24 mouse cellular contexts compared by ENCODE assay signal in genomic region chr4:109341222-109341621, GRCm38 (mm10).
DNase-seq lines count a peak whose midpoint lies in the region; ATAC-seq and TF ChIP-seq lines count a peak whose summit lies in the region.
"Had no signal": no experiment of that assay in that cellular context is flagged by ENCODE, and none has a peak within 500 bp of the region (broad histone marks: within the 10 kb centered on the region; RNA-seq: fewer than 3 reads in every experiment).

No protein-coding gene starts in this region.

- H3K27me3 ChIP-seq in forebrain, postnatal 0 days (ENCODE audit: insufficient read depth, low read length), result no peaks in the 10 kb centered on the region
- H3K27me3 ChIP-seq in forebrain, embryonic 12.5 days, result no peaks in the 10 kb centered on the region
- H3K27me3 ChIP-seq in hindbrain, embryonic 16.5 days (replicated peaks; ENCODE audit: control insufficient read depth, insufficient read depth, low read length), result no peaks in the 10 kb centered on the region
- H3K27me3 ChIP-seq in hindbrain, embryonic 10.5 days (ENCODE audit: insufficient read depth, poor library complexity, severe bottlenecking), result no peaks in the 10 kb centered on the region
- H3K27me3 ChIP-seq: CH12.LX; liver, embryonic 12.5 days; megakaryocyte, embryonic 14.5 days; stomach, embryonic 15.5 days had no signal

- DNase-seq in forebrain, postnatal 0 days, result peak; percentile 25
- no peak for DNase-seq in hindbrain, embryonic 10.5 days (ENCODE audit: low spot score)
- DNase-seq in layer of hippocampus, adult 2 months (ENCODE audit: low spot score in 2 of 2), result peak in 1 of 2 experiments; percentile 34
- no peak for DNase-seq in layer of hippocampus, postnatal 10 days (ENCODE audit: low spot score in 2 of 2)
- DNase-seq in right cerebral cortex, adult 18-20 months, result peak; percentile 11
- DNase-seq in right cerebral cortex, postnatal 25 days, result no peak
- DNase-seq: adrenal gland, postnatal 10 days; cerebellum, adult 11 months; cerebellum, adult 9-10 months; cerebellum, postnatal 36 days; kidney, adult 9 months; kidney, postnatal 14 days; left cerebral cortex, postnatal 4 days; liver, postnatal 0 days; lung, postnatal 36 days; right cerebral cortex, postnatal 14 days had no signal

- H3K36me3 ChIP-seq in forebrain, postnatal 0 days (ENCODE audit: insufficient read depth), result no peaks in the 10 kb centered on the region
- no peaks in the 10 kb centered on the region for H3K36me3 ChIP-seq in forebrain, embryonic 12.5 days (replicated peaks)
- H3K36me3 ChIP-seq in hindbrain, embryonic 16.5 days (ENCODE audit: control insufficient read depth, insufficient read depth, low read length), result no peaks in the 10 kb centered on the region
- H3K36me3 ChIP-seq in hindbrain, embryonic 10.5 days, result no peaks in the 10 kb centered on the region
- H3K36me3 ChIP-seq: stomach, embryonic 15.5 days had no signal

- H3K27ac ChIP-seq in forebrain, postnatal 0 days (ENCODE audit: low read depth, low read length), result 0 out of 2 replicates have a peak overlapping the region, but pooled peaks have one; percentile 15
- no peak overlapping the region for H3K27ac ChIP-seq in forebrain, embryonic 12.5 days
- 0 out of 2 replicates have a peak overlapping the region, but pooled peaks have one; percentile 1 for H3K27ac ChIP-seq in hindbrain, embryonic 16.5 days (ENCODE audit: low read depth, low read length)
- H3K27ac ChIP-seq in hindbrain, embryonic 10.5 days, result no peak overlapping the region
- peak overlapping the region; percentile 85 for H3K27ac ChIP-seq in layer of hippocampus, adult 2 months
- H3K27ac ChIP-seq: liver, embryonic 12.5 days; stomach, embryonic 15.5 days had no signal

- WGBS in forebrain, postnatal 0 days, result 63% methylated on average over 1 of the region's 1 CpGs
- WGBS in forebrain, embryonic 12.5 days, result 65% methylated on average over 1 of the region's 1 CpGs
- 64% methylated on average over 1 of the region's 1 CpGs for WGBS in hindbrain, embryonic 16.5 days
- WGBS in hindbrain, embryonic 10.5 days, result 77% methylated on average over 1 of the region's 1 CpGs

- H3K9me3 ChIP-seq in forebrain, postnatal 0 days (ENCODE audit: low read length), result no peaks in the 10 kb centered on the region
- no peaks in the 10 kb centered on the region for H3K9me3 ChIP-seq in forebrain, embryonic 12.5 days
- no peaks in the 10 kb centered on the region for H3K9me3 ChIP-seq in hindbrain, embryonic 16.5 days (ENCODE audit: control insufficient read depth, low read length)
- H3K9me3 ChIP-seq in hindbrain, embryonic 10.5 days, result no peaks in the 10 kb centered on the region
- H3K9me3 ChIP-seq: liver, embryonic 12.5 days; megakaryocyte, embryonic 14.5 days; stomach, embryonic 15.5 days had no signal

- H3K4me1 ChIP-seq in forebrain, postnatal 0 days (ENCODE audit: insufficient read depth), result no peaks in the 10 kb centered on the region
- no peaks in the 10 kb centered on the region; the same call in 1 of the 2 replicates for H3K4me1 ChIP-seq in forebrain, embryonic 12.5 days
- peaks cover 5% of the 10 kb centered on the region for H3K4me1 ChIP-seq in hindbrain, embryonic 16.5 days (ENCODE audit: control insufficient read depth, insufficient read depth, low read depth, low read length)
- H3K4me1 ChIP-seq in hindbrain, embryonic 10.5 days (replicated peaks), result no peaks in the 10 kb centered on the region
- H3K4me1 ChIP-seq: liver, embryonic 12.5 days; stomach, embryonic 15.5 days had no signal

- TF ChIP-seq CTCF in forebrain, postnatal 0 days (IDR thresholded peaks at IDR 0.05; ENCODE audit: low read depth), result no peak
- TF ChIP-seq CTCF in layer of hippocampus, adult 2 months (conservative IDR thresholded peaks at IDR 0.05), result no peak

- no peak overlapping the region for H3K9ac ChIP-seq in forebrain, postnatal 0 days
- no peak overlapping the region for H3K9ac ChIP-seq in forebrain, embryonic 12.5 days
- no peak overlapping the region for H3K9ac ChIP-seq in hindbrain, embryonic 16.5 days (ENCODE audit: low read depth, low read length)
- H3K9ac ChIP-seq: liver, embryonic 12.5 days; liver, postnatal 0 days; stomach, embryonic 15.5 days had no signal

- no peak overlapping the region for H3K4me2 ChIP-seq in forebrain, postnatal 0 days (ENCODE audit: low read depth)
- H3K4me2 ChIP-seq in forebrain, embryonic 12.5 days, result no peak overlapping the region
- H3K4me2 ChIP-seq in hindbrain, embryonic 16.5 days (ENCODE audit: low read length), result no peak overlapping the region
- H3K4me2 ChIP-seq: liver, embryonic 12.5 days; stomach, embryonic 15.5 days had no signal

- no peak for ATAC-seq in forebrain, postnatal 0 days
- no peak for ATAC-seq in forebrain, embryonic 12.5 days (ENCODE audit: low FRiP score)
- no peak for ATAC-seq in hindbrain, embryonic 16.5 days
- ATAC-seq: forebrain, embryonic 14.5 days; intestine, embryonic 16.5 days; liver, embryonic 12.5 days; liver, postnatal 0 days had no signal

- no peak overlapping the region for H3K4me3 ChIP-seq in forebrain, postnatal 0 days (ENCODE audit: low read depth, low read length)
- H3K4me3 ChIP-seq in forebrain, embryonic 12.5 days (replicated peaks), result no peak overlapping the region
- H3K4me3 ChIP-seq in hindbrain, embryonic 16.5 days (ENCODE audit: low read length), result no peak overlapping the region
- no peak overlapping the region for H3K4me3 ChIP-seq in hindbrain, embryonic 10.5 days
- no peak overlapping the region for H3K4me3 ChIP-seq in layer of hippocampus, adult 2 months
- H3K4me3 ChIP-seq: liver, embryonic 12.5 days; megakaryocyte, embryonic 14.5 days; stomach, embryonic 15.5 days had no signal

Comparison
In these comparisons a context has a peak if more than half of its experiments do, and no peak if none do; other contexts are left out.
1. DNase-seq: peak in forebrain, postnatal 0 days (single experiment) and right cerebral cortex, adult 18-20 months (single experiment); none in hindbrain, embryonic 10.5 days (single experiment), layer of hippocampus, postnatal 10 days (0 of 2) and right cerebral cortex, postnatal 25 days (single experiment).
2. H3K27ac ChIP-seq: peak in forebrain, postnatal 0 days (single experiment), hindbrain, embryonic 16.5 days (single experiment) and layer of hippocampus, adult 2 months (single experiment); none in forebrain, embryonic 12.5 days (single experiment) and hindbrain, embryonic 10.5 days (single experiment).